Mouse (Mus musculus) midbrain, embryonic 11.5 days (tissue): ENCODE results near the gene Gm853. TPM values are rescaled to one million over a fixed set of nuclear protein-coding genes. Genes with fewer than 3 reads are reported as not detected.
A peak's percentile ranks its signal among the peaks of the same experiment; 100 is the strongest.

Source experiments
- ATAC-seq: fragments of 200-750 bp; cut with Nextera tagmentation; 2 replicates; pipeline ENCODE4 v1.8.0; 2017; ENCODE audit warnings: moderate TSS enrichment, moderate library complexity; ENCODE audit not compliant: low FRiP score
- DNase-seq: peaks from one replicate; pipeline ENCODE4 v3.0.0; 2015; ENCODE audit warnings: low spot score; ENCODE audit errors: missing footprints
- H3K27ac ChIP-seq: fragments of 300-500 bp; sonication (generic); 2 replicates; pipeline ENCODE4 v1.5.1; 2014; ENCODE audit warnings: low read depth, low read length
- H3K27me3 ChIP-seq: fragments of 300-500 bp; sonication (generic); 2 replicates; pipeline ENCODE4 v1.6.1; 2014; ENCODE audit warnings: mild to moderate bottlenecking, low read length, moderate library complexity, mixed read lengths; ENCODE audit not compliant: control insufficient read depth, insufficient read depth
- H3K36me3 ChIP-seq: fragments of 300-500 bp; sonication (generic); 2 replicates; pipeline ENCODE4 v1.6.1; 2014; ENCODE audit warnings: mild to moderate bottlenecking, low read length, moderate library complexity, mixed read lengths; ENCODE audit not compliant: control insufficient read depth, insufficient read depth
- H3K4me1 ChIP-seq: fragments of 300-500 bp; sonication (generic); 2 replicates; pipeline ENCODE4 v1.6.1; 2014; ENCODE audit warnings: low read length; ENCODE audit not compliant: control insufficient read depth, insufficient read depth
- H3K4me2 ChIP-seq: fragments of 300-500 bp; sonication (generic); 2 replicates; pipeline ENCODE4 v1.6.1; 2014; ENCODE audit warnings: mild to moderate bottlenecking, moderate library complexity
- H3K4me3 ChIP-seq: fragments of 300-500 bp; sonication (generic); 2 replicates; pipeline ENCODE4 v1.5.1; 2014; ENCODE audit warnings: low read depth, low read length
- H3K9ac ChIP-seq: fragments of 300-500 bp; sonication (generic); 2 replicates; pipeline ENCODE4 v1.6.1; 2014; ENCODE audit warnings: low read length
- H3K9me3 ChIP-seq: fragments of 300-500 bp; sonication (generic); 2 replicates; pipeline ENCODE4 v1.6.1; 2016; ENCODE audit warnings: low read length; ENCODE audit not compliant: control insufficient read depth
- WGBS: fragments of 180-500 bp; shearing (Covaris S2); extraction: QIAGEN DNeasy Blood & Tissue Kit; methylation state at CpG from one replicate; pipeline ENCODE4 v1.1.7; 2014; 5-methylcytosine and 5-hydroxymethylcytosine counted together
- polyA plus RNA-seq: library from polyadenylated mRNA; unstranded; fragments of >200 nt; fragmentation: Nextera tagmentation; extraction: Ambion mirVana; gene quantifications from 2 replicates; pipeline ENCODE4 v1.2.1, GENCODE M21; 2014

The Gm853 gene
- polyA plus RNA-seq, 1 experiment from 2014 or later, result not detected

- ATAC-seq (peak; percentile 72; the same call in 1 of the 2 replicates), DNase-seq (peak; percentile 99)
- Histone ChIP-seq H3K4me3 (peak overlapping the region; percentile 24; the same call in 1 of the 2 replicates), H3K27ac (no peak overlapping the region), H3K9me3 (no peaks in the 10 kb centered on the region), H3K36me3 (no peaks in the 10 kb centered on the region), H3K27me3 (no peaks in the 10 kb centered on the region), H3K4me2 (peak overlapping the region; percentile 32), H3K9ac (peak overlapping the region; percentile 6), H3K4me1 (no peaks in the 10 kb centered on the region)
- 18% methylated on average over 35 of the region's 35 CpGs for WGBS
Observed at GRCm38 (mm10) chr4:130198694-130199670, 23.2 kb downstream of the Gm853 start.

- Histone ChIP-seq H3K9me3 (no peaks in the 10 kb centered on the region), H3K27me3 (no peaks in the 10 kb centered on the region), H3K4me2 (no peak overlapping the region), H3K4me3 (no peak overlapping the region), H3K36me3 (no peaks in the 10 kb centered on the region), H3K4me1 (no peaks in the 10 kb centered on the region), H3K27ac (no peak overlapping the region), H3K9ac (no peak overlapping the region)
- WGBS, result 80% methylated on average over 8 of the region's 8 CpGs
- no peak for DNase-seq
- ATAC-seq, result no peak
Observed at GRCm38 (mm10) chr4:130196542-130196941, 25.7 kb downstream of the Gm853 start.

DNA sequence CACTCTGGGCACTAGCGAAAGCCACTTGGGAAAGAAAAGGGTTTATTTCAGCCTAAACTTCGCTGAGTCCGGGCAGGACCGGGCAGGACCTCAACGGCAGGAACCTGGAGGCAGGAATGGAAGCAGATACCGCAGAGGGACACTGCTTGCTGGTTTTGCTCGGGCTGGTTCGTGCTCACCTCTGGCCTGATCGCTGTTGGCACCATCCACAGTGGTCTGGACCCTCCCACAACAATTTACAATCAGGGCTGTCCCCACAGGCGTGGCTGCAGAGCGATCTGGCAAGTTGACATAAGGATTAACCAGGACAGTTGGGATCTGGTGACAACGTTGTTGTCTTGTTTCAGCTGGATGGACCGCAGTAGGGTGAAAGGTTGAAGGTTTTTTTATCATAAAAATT is 26.3 kb downstream of the Gm853 start:
- no peaks in the 10 kb centered on the region for H3K4me1 ChIP-seq
- H3K27ac ChIP-seq, result no peak overlapping the region
- no peak overlapping the region for H3K4me2 ChIP-seq
- no peaks in the 10 kb centered on the region for H3K9me3 ChIP-seq
- no peaks in the 10 kb centered on the region for H3K36me3 ChIP-seq
- WGBS, result 74% methylated on average over 13 of the region's 13 CpGs
- no peaks in the 10 kb centered on the region for H3K27me3 ChIP-seq
- DNase-seq, result no peak
- no peak overlapping the region for H3K4me3 ChIP-seq
- no peak overlapping the region for H3K9ac ChIP-seq
- ATAC-seq, result no peak

- Histone ChIP-seq H3K9me3 (no peaks in the 10 kb centered on the region), H3K27ac (no peak overlapping the region), H3K4me3 (no peak overlapping the region), H3K4me1 (no peaks in the 10 kb centered on the region), H3K4me2 (no peak overlapping the region), H3K27me3 (no peaks in the 10 kb centered on the region), H3K9ac (no peak overlapping the region), H3K36me3 (no peaks in the 10 kb centered on the region)
- WGBS, result 73% methylated on average over 9 of the region's 9 CpGs
- ATAC-seq, result no peak
- no peak for DNase-seq
Observed at GRCm38 (mm10) chr4:130192266-130192665, 29.9 kb downstream of the Gm853 start.

DNA sequence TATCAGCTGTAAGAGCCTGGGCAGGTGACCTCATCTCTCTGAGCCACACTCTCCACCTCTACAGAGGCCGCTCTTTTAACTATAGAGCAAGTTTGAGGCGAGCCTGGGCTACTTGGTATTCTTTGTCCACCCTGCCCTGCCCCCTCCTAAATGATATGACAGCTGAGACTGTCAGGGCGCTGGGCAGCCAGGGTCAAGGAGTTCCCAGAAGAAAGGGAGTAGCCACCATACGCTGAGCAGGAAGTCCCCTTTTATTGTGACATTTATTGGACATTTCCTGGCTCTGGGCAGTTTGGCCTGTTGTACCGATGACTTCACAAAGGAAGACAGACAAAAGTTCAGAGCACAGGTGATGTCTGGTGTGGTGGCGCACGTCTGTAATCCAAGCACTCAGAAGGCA is 32.6 kb downstream of the Gm853 start:
- ATAC-seq (no peak), DNase-seq (no peak)
- no peaks in the 10 kb centered on the region for H3K36me3 ChIP-seq
- WGBS, result 75% methylated on average over 7 of the region's 7 CpGs
- no peak overlapping the region for H3K4me3 ChIP-seq
- no peak overlapping the region for H3K27ac ChIP-seq
- H3K4me1 ChIP-seq, result no peaks in the 10 kb centered on the region
- no peak overlapping the region for H3K4me2 ChIP-seq
- H3K9me3 ChIP-seq, result no peaks in the 10 kb centered on the region
- no peaks in the 10 kb centered on the region for H3K27me3 ChIP-seq
- H3K9ac ChIP-seq, result no peak overlapping the region

DNA sequence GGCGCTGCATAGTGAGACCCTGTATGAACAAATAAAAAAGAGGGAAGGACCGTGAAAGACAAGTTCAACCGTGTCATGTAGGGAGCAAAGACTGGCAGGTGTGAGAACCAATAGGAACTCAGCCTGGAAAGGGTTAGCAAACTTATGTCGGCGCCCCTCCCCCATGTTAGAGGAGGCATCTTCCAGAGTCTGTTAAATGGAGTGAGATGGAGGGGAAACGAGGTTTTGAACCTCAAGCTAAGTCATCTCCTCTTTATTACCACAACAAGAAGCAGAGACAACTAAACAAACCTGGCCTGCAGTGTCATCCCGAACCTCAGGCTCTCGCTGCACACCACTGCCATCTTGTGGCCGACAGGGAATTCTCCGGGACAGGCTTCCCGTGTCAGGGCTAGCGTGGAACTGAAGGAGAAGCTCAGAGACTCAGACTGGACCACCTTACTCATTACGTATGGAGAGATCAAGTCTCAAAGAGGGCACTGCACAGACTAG is 33.3 kb downstream of the Gm853 start:
- Histone ChIP-seq H3K9me3 (no peaks in the 10 kb centered on the region), H3K4me3 (peak overlapping the region; percentile 9; the same call in 1 of the 2 replicates), H3K4me2 (peak overlapping the region; percentile 35), H3K36me3 (no peaks in the 10 kb centered on the region), H3K9ac (peak overlapping the region; percentile 5; the same call in 1 of the 2 replicates), H3K27ac (no peak overlapping the region), H3K4me1 (no peaks in the 10 kb centered on the region), H3K27me3 (no peaks in the 10 kb centered on the region)
- peak; percentile 97 for DNase-seq
- WGBS, result 5% methylated on average over 13 of the region's 13 CpGs
- peak; percentile 70 for ATAC-seq

DNA sequence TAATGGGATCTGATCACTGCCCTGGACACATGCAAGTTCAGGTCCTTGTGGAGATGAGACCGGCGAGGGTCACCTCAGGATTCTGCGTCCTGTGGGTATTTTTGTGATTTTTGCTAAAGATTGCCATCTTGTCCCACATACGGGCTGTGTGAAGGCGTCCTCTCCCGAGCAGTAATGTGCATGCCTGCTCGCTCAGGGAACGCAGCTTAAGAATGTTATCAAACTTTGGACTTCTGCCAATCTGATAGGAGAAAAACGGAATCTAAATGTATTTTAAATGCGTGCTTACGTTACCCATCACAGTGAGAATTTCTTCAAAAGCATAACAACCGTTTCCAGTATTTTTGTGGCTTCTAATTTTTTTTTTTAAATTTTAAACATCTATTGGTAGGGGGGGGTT is 35.3 kb downstream of the Gm853 start:
- Histone ChIP-seq H3K27me3 (no peaks in the 10 kb centered on the region), H3K27ac (no peak overlapping the region), H3K36me3 (no peaks in the 10 kb centered on the region), H3K9ac (no peak overlapping the region), H3K4me2 (no peak overlapping the region), H3K4me3 (no peak overlapping the region), H3K9me3 (no peaks in the 10 kb centered on the region), H3K4me1 (no peaks in the 10 kb centered on the region)
- WGBS, result 91% methylated on average over 12 of the region's 12 CpGs
- DNase-seq (no peak), ATAC-seq (no peak)

DNA sequence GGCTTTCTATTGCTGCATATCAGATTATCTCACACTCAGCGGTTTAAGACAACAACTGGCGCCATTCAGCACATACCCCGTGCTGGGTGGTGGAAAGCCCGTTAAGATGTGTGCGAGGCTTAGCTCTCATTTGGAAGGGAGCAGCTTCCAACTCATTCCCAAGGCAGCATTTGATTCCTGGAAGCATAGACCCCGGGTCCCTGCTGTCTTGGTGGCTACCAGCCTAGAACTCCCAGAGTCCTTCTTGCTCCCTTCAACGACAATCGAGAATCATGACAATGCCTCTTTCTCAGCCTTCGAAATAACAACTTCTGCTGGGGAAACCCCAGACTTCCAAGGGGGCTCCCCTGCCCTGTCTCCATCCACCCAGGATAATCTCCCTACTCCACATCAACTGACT is 35.8 kb downstream of the Gm853 start:
- Histone ChIP-seq H3K4me3 (no peak overlapping the region), H3K9me3 (no peaks in the 10 kb centered on the region), H3K9ac (no peak overlapping the region), H3K4me1 (no peaks in the 10 kb centered on the region), H3K36me3 (no peaks in the 10 kb centered on the region), H3K4me2 (no peak overlapping the region), H3K27me3 (no peaks in the 10 kb centered on the region), H3K27ac (no peak overlapping the region)
- no peak for DNase-seq
- ATAC-seq, result no peak
- WGBS, result 79% methylated on average over 9 of the region's 9 CpGs

- Histone ChIP-seq H3K27me3 (no peaks in the 10 kb centered on the region), H3K9me3 (no peaks in the 10 kb centered on the region), H3K4me1 (no peaks in the 10 kb centered on the region), H3K9ac (no peak overlapping the region), H3K27ac (no peak overlapping the region), H3K4me3 (no peak overlapping the region), H3K36me3 (no peaks in the 10 kb centered on the region), H3K4me2 (no peak overlapping the region)
- DNase-seq, result no peak
- WGBS, result 97% methylated on average over 5 of the region's 5 CpGs
- no peak for ATAC-seq
Observed at GRCm38 (mm10) chr4:130183879-130184278, 38.3 kb downstream of the Gm853 start.
